Mouse (Mus musculus) A20 (cell line): Measurements from ENCODE around the gene 4933416C03Rik.

ENCODE experiments used
- DNase-seq: peaks from one replicate; pipeline ENCODE4 v3.0.0-alpha.2; 2011; ENCODE audit warnings: low read depth, low spot score

4933416C03Rik gene

DNA sequence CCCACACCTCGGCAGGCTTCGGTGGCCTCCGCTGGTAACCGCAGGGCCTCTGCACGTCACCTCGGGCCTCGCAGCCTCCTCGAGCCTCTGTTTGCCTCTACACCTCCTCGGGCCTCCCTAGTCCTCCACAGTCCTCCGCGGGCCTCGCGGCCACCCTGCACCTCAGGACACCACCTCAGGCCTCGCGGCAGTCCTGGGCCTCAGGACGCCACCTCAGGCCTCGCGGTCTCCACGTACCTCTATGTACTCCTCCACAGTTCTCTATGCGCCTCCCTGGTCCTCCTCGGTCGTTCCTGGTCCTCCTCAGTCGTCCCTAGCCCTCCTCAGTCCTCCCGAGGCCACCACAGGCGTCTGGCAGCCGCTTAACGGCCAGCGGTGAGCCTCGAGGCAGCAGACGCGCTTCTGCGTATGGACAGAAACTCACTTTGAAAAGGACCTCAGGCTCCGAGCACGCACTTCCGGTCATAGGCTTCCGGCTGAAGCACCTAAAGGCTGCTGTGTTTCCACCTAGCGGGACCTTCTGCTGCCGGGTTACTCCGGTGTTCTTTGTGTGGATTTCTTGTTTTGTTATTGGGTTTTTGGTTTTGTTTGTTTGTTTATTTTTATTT lies at the start of gene 4933416C03Rik:
Gene 4933416C03Rik (minus strand): TSS at position 51 of the 608 bp plus-strand sequence.
- no peak for DNase-seq

DNA sequence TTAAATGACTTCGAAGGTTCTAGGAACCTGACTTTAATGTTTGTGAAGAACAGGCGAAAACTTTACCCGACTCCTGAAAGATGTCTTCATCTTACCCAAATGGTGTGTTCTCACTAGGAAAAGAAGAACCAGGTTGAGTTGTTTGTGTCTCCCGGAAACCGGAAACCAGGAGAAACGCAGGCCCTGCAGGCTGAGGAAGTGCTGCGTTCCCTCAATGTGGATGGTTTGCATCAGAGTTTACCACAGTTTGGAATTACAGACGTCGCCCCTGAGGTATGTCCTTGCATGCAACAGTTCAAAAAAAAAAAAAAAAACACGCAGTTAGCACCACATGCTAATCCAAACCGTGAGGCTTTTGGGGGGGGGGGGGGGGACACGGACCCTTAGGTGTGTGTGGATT lies 48.6 kb upstream of the 4933416C03Rik start:
- no peak for DNase-seq

DNA sequence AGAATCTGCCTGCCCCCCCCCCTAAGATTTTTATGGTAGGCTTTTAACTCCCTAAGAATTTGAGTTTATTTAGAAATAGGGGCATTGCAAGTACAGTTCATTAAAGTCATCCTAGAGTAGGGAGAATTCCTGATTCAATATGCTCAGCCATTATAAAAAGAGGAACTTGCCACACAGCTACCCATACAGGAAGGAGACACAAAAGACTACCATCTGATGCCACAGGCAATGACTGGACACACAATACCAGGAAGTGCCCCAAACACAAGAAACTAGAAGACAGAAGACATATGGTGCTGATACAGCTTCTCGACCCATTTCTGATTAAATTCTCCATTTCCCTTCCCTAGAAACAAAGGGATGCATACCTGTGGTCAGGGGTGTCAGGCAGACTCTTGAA lies 43.0 kb upstream of the 4933416C03Rik start:
- no peak for DNase-seq

DNA sequence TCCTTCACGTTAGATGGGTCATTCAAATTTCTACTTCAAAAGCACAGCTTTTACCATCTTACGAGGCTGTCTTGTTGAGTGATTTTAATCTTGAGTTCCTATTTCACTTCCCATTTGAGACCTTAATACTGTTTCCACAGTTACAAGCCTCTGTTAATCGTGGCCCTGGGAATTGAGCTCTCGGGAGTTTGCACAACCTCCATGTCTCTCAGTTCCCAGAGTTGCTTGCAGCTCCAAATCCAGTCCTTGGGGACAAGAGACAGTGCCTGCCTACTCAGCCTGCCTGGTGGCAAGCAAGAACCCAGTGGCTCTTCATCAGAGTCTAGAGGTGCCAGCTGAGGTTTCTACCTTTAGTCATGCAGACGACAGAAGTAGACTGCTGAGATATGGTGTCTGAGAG lies 41.0 kb upstream of the 4933416C03Rik start:
- DNase-seq: no peak

DNA sequence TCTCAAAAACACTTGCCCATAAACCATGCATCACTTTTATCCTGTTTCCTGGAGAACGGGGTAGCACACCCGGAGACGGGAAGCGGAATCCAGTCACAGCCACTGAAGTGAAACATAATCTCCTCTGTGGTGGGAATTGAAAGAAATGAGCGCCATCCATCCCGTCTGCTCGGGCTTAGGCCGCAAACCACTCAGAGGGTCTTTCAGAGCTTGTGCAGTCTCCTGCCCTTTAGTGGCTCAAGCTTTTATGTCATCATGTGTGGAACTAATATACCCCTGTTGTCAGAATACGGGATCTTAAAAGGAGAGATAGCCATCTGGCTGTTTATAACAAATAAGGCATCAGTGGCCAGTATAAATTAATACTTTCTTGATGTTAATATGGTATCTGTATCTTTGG lies 32.4 kb upstream of the 4933416C03Rik start:
- no peak for DNase-seq

DNA sequence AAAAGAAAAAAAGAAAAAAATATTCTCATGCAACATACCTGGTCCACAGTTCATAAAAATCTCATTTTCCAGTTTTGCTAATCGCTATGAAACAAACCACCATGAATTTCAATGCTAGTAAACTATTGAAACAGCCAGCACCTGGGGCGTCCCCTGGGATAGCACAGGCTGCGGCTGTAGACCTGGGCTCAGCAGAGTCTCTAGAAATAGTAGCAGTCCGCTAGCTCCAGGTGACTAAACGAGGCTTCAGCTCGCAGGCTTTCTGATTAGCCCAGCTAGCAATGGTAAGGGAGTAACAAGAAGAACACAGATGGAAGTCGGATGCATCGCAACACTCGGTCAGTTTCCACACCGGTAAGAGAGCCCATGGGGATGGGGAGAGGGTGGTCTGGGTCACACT lies 30.0 kb upstream of the 4933416C03Rik start:
- no peak for DNase-seq

DNA sequence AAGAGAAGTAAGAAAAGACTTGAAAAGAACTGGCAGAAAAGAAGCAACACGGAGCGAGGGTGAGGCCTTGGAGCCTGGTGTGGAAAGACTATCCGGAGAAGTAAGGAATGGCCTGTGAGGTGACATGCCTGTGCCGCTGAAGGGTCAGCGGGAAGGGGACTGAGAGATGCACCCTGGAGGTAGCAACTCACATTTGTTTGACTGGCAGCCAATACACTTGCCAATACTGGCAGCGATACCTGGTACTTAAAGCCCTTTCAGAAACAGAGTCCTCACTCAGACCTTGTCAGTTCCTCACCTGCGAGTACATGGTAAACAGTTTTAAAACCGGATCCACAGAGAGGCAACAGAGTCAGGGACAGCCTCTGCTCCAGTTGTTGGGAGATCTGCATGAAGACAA lies 26.5 kb upstream of the 4933416C03Rik start:
- no peak for DNase-seq

DNA sequence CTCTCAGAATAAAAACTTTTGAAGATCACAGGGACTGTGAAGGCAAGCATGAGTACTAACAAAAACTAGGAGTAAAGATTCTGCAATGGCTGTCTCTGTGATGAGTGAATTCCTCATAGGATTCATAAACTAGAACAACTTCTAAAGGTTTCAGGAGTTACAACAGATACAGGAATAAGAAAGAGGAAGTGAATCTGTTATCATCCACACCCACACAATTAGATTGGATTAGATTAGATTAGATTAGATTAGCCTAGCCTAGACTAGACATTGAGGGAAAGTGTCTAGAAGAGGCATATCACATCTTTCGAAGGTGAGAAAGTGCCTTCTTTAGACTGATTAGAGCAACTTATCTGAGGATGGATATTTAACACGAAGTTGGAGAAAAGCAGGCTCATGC lies 21.5 kb upstream of the 4933416C03Rik start:
- peak; percentile 1 for DNase-seq

DNA sequence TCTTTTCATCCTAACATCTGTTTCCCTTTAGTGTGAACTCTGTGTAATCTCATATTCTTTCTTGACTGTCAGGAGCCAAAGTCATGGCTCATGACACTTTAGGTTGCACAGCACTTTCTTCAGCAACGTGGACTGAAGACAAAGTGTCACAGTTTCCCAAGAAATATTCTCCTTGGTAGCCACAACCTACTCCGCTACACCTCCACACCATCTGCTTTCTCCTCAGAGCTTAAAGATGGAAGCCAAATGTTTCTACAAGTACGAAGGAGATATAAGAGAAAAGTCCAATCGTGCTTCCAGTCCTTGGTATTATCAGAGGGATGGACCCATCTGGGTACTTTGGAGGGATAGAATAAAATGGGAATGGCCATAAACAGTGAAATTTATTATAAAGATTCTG lies 18.5 kb upstream of the 4933416C03Rik start:
- no peak for DNase-seq

DNA sequence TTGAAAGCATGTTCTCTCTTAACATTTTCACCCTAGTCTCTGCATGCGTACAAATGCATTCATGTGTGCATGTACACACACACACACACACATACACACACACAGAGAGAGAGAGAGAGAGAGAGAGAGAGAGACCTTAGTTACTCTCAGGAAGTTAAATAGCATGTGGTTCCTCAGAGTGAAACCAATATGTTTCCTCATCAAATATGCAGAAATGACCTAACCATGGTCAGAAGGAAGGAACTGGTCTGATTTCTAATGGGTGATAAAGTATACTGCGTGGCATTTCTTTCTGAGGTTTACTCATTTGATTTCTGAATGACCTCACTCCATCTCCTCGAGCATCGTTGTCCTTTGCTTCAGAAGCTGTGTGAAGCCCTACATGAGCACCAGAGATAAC lies 17.5 kb upstream of the 4933416C03Rik start:
- no peak for DNase-seq

DNA sequence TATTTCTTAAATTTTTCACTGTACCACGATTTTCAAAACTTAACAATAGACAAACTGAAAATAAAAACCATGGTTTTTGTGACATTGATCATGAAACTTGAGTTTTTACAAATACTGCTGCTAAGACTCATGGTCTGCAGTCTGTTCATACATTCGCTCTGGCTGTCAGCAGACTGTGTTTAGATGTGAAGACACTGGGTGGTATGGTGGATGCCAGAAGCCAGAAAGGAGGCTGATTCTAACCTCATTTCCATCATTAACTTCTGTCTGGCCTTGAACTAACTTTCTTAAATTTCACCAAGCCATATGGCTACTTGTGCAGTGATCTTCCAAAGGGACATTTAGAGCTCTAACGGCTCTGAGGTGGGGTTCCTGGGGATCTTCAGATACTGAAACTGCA lies 16.7 kb upstream of the 4933416C03Rik start:
- DNase-seq: no peak

DNA sequence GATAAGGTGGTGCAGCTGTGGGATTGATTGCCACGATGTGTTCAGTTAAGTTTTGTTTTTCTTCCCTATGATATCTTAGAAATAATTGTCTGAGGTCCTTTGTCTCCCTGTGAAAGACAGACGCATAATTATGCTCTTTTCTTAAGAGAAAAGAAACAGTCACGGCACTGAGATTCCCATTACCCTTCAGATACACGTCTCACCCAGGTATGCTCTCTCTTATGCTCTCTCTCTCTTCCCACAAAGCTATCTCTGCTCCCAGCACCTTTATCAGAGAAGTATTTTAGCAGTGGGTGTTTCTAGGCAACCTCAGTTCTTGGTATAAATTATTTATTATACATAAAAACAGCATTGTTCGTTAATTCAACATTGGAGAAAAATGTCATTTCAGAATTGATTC lies 11.6 kb upstream of the 4933416C03Rik start:
- DNase-seq: no peak

DNA sequence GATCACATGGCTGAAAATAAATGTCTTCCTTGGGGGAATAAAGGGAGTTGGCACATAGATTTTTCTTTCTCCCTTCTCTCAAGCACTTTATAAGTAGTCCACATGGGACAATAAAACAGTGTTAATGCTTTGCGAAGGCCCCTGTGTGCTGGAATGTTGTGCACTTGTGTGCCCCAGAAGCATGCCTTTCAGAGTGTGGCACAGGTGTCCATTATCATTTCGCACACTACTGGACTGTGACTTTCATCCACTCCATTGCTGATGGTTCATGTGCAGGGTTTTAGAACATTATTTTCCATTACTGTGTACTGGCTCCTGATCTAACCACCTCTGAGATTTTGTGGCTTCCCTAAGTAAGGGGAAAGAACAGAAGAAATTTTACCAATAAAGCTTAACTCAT lies 10.1 kb upstream of the 4933416C03Rik start:
- DNase-seq: no peak

DNA sequence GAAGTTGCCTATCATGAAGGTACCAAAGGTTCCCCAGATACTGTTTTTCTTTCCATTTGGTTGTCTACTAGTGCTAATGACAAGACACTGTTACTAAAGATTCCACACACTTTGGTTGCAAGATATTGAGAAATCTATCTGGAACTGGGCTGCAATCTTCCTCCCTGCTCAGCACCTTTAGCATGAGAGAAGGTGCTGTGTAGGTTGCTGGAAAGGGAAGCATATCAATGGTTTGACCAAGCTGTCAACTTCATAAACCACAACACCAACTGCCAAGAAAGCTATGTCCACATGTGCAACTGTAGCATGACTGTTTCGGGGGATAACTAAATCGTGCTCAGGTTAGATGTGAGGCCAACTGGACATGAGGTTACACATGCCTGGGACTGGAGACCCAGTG lies 7.7 kb upstream of the 4933416C03Rik start:
- no peak for DNase-seq

DNA sequence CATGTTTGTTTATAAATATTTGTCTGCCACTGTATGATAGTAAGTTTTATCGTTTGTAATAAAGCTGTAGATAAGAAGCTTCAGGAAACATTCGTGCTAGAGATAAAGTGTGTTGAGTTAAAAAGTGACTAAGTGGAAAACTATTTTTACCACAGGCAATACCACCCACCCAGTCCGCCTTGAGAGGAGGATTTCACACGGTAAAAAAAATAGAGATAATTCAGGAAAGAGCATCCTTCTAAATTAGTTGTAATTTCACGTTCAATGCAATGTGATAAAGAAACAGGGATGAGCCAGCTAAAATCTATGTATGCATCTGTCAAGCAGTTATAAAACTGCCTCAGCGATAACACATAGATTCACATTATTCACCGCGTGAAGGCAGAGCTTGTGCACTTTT lies 3.3 kb upstream of the 4933416C03Rik start:
- DNase-seq: no peak

DNA sequence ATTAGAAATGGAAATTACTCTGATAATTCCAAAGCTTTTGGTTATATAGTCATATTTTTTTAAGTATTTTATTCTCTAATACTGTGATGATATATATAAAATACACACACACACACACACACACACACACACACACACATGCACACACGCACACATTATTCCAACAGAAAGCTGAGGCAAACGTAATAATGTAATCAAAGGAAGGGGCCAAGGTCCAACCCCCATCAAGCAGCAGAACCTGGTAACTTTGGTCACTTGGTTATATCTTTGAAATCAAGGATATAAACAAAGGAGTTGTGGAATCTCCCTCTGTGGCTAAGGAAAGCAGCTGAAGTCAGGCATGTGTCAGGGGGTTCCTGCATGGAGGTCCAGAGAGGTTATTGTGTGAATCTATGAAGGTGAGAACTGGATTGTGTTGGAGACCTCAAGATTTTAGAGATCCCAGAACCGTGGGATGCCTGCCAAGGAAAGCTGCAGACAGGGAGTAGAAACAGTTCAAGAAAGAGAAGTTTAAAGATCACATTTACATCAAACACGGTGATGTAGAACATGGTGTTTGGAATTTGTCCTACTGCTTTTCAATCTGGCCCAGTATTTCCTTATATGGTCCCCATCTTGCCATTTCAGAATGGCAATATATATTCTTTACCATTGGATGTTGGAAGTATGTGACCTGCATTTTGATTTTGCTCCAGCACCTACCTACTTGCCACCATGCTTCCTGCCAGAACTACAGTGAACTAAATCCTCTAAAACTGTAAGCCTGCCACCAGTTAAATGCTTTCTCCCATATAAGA lies 2.4 kb upstream of the 4933416C03Rik start:
- DNase-seq: no peak

DNA sequence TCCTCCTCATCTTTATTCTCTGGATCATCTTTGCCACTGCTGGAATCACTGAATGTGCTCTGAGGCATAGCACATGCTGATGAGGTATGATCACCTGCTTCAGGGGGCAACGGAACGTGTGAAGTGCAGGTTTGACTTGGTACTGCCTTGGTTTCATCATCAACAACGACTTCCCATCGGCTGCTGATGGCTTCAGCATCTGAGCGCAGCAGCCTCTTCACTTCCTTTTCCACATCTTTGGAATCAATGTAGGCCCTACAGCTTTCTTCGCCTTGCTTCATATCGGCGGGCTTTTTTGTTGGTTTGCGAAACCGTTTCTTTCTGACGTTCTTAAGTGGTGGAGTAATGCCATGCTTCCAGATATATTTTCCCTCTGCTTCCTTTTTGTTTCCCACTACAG lies 849 bp downstream of the 4933416C03Rik start:
- no peak for DNase-seq

DNA sequence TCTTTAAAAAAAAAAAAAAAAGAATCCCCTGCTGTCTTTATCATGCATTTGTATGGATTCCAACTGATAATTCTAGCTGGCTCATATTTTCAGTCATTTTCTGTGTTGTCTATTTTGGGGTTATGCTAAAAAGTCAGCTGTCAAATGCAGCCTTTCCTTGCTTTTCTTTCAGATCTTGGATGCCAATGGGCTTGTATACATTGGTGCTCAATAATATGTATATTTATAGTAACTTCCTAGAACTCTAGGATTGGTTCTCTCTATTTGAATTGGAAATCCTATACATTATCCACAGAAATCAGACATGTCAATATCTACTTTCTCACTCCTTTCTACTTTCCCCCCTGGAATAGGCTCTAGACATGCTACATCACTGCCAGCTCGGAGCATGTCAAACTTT lies 5.0 kb downstream of the 4933416C03Rik start:
- no peak for DNase-seq

DNA sequence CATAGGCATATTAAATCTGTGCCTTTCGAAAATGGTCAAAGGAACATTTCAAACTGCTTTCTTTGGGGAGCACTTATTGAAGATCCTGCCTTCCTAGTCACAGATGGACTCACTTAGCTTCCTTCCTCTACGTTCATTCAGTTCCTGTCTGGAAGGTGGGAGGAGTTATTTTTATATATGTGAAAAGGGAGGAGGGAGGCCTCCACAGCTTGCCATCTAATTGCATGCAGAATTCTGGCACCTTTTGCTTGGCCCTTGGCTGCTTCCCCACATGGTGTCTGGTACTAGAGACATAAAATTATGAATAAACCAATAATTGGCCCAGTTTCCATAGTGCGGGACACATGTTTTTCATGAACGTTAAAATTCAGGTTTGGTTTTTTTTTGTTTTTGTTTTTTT lies 5.5 kb downstream of the 4933416C03Rik start:
- DNase-seq: no peak

DNA sequence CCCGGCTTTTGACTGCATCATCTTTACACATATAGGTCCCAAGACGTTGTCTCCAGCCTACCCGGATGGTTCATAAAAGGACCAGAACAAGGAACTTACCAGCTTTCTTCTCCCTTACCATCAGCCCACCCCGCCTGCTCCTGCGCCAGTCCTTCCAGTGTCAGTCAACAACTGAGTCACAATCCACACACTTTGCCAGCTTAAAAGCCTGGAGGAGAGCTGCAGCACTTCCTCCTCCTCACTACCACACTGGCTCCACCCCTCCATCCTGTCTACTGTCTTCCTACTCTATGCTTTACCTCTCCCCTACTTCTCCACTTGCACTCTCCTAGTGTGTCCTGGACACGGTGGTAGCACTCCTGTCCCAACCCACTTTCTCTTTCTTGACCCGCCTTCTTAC lies 15.2 kb downstream of the 4933416C03Rik start:
- DNase-seq: no peak

DNA sequence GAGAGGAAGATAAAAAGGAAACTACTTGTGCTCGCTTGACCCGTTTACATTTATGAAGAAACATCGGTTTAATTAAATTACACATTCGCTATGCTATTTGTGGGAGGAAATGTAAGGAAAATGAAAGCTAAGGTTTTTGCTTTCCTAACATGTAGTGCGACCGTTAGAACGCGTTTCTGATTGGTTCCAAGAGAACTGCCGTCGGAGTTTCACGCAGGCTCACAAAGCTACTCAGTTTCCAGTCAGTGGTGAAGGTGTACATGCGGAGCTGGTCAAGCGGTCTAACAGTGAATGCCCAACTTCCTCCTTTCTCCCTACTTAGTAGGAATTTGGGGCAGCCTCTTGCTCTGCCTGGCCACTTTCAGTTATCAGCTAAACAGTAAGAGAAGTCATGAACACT lies 17.3 kb downstream of the 4933416C03Rik start:
- no peak for DNase-seq

DNA sequence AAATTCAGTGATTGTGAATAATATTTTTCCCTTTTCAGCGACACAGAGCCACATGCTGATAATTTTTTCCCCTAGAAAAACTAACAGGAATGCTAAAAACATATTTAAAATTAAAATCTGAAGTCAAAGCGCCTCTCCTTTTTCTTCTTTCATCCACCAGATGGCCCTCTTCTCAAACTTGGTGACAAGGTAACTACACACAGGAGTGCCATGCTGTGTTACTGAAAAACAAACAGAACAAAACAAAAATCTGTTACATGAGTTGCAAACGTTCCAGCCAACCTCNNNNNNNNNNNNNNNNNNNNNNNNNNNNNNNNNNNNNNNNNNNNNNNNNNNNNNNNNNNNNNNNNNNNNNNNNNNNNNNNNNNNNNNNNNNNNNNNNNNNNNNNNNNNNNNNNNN lies 29.8 kb downstream of the 4933416C03Rik start:
- DNase-seq: no peak

DNA sequence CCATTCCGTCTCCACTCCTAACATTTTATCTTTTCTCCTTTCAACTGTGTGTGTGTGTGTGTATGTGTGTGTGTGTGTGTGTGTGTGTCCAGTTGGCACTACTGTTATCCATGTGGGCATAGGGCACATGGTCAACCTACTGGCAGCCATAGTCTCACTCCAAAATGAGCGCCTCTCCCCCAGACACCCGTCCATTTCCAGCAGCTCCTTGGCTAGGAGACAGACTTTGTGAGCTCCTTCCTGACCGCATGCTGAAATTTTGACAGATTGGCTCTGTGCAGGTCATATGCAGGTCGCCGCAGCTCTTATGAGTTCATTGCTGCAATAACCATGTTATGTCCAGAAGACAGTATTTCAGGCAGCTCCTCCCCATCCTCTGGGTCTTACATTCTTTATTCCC lies 32.9 kb downstream of the 4933416C03Rik start:
- DNase-seq: no peak

DNA sequence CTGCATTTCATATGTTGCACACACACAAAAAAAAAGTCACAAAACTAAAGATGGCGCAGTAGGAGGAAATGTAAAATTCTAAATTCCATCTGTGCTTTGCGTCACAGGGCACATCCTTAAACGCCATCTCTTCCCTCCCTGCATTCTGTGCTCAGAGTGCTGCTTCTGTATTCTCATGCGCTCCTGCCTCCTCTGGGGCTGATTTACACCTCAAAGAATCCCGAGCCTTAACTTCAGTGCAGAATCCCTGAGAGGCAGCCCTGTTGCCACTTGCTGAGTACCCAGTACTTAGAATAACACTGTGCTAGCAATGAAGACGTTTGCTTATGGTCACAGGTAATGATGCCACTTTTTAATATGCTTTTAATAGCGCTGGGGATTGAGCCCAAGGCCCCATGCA lies 34.3 kb downstream of the 4933416C03Rik start:
- no peak for DNase-seq
